Mouse (Mus musculus): ENCODE results near the gene Rtel1.

Rtel1 gene

DNA sequence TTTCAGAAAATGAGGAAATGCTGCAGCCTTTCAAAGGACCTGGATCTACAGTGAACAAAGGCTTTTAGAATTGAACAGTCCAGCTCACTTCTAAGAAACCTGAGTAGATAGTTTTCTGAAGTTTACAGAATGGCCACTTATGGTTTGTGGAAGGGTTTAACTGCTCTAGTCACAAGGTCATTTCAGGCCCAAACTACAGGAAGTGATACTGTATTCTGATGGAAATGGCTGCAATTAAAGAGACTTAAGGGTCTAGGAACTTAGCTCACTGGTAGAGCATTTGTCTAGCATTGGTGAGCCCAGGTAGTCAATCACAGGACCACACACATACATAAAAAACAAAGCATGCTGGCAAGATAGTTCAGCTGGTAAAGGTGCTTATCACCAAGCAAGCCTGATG, 13.0 kb downstream of the Rtel1 start:
- no peak for DNase-seq

DNA sequence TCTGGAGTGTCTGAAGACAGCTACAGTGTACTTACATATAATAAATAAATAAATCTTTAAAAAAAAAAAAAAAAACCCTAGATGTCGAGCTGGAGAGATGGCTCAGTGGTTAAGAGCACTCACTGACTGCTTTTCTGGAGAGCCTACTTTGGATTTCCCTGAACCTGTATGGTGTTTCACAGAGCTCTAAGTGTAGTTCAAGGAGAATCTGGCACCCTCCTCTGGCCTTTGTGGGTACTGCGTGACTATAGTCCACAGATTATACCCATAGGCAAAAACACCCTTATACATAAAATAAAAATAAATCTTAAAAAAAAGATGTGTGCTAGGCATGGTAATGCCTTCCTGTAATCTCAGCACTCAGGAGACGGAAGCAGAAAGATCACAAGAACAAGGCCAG, 14.5 kb downstream of the Rtel1 start:
- DNase-seq = peak; percentile 58 to 73

DNA sequence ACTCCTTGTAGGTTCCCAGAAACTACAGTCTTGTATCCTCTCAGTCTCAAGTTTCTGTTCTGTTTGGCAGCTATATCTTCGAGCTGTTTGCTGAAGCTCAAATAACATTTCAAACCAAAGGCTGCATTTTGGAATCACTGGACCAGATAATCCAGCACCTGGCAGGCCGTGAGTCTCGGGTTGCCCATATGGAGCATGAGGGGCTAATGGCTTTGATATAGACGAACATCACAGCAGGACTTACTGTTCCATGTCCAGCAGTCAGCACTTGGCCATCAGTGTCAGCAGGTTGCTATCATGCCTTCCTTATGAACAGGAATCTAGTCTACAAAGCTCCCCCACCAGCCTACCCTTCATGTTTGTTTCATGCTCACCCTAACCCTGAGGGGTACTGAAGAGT, 20.9 kb downstream of the Rtel1 start:
- DNase-seq = no peak

DNA sequence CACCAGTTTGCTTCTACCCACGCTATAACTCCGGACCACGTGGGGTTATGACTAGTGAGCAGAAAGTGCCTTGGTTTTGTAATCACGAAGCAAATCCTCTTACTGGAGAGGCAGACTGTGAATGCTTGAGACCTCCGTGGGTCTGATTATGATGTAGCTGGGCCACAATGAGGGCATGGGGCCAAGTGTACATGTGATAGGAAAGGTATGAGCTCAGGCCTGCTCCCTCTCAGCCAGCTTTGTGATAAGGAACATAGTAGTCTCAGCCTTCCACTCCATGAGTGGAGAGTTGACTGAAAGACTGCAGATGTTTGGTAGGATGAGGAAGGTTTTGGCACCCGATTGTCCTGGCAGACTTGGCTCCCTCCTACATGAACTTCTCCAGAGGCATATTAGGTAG, 23.2 kb downstream of the Rtel1 start:
- DNase-seq = no peak

DNA sequence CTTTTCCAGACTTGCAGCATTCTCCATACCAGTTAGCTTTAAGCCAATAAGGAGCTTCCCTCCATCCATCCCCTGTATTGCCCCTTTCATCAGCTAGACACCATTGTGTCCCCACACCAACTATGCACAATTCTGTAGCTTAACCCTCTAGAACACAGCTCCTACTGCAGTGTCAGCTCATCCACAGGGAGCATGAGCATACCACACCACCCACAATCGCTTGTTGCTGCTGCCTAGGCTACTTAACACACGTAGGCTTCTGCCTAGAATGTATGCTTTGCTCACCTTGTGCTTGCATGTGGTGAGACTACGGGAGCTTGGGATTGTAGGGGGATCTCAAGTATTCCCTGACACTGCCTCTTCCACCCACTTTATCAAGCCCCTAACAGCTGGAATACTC, 37.2 kb downstream of the Rtel1 start:
- no peak for DNase-seq

DNA sequence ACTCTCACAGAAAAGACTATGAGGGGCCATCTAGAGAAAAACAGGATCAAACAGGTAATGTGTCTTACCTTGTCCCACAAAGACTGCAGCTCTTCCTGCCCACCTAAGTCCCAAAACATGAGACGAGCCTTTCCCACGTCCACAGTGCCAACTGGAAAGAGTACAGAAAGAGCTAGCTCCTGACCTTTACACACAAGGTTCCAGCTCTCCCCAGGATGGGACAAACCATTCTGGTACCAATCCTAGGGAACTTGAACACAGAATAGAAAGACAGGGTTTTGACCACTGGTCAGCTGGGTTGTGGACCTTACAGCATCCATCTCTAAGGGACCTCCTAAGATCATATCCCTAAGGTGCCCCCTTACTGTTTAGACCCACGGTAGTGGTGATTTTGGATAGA, 44.4 kb downstream of the Rtel1 start:
- DNase-seq = no peak

DNA sequence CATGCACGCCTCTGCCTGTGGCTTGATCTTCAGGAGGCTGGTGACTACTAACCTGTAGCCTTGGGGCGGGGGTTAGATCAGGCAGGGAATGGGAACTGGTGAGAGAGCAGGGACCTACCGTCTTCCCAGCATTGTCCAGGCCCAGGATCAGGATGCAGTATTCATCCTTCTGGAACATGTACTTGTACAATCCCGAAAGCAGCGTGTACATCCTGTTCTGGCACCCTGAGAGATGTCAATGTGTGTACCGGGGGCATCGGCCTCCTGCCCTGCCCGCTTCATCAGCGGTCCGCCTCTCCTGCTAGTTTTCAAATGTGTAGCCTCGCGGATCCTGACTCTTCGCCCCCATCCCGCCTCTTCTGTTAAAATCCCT, 44.9 kb downstream of the Rtel1 start:
- no peak for DNase-seq

DNA sequence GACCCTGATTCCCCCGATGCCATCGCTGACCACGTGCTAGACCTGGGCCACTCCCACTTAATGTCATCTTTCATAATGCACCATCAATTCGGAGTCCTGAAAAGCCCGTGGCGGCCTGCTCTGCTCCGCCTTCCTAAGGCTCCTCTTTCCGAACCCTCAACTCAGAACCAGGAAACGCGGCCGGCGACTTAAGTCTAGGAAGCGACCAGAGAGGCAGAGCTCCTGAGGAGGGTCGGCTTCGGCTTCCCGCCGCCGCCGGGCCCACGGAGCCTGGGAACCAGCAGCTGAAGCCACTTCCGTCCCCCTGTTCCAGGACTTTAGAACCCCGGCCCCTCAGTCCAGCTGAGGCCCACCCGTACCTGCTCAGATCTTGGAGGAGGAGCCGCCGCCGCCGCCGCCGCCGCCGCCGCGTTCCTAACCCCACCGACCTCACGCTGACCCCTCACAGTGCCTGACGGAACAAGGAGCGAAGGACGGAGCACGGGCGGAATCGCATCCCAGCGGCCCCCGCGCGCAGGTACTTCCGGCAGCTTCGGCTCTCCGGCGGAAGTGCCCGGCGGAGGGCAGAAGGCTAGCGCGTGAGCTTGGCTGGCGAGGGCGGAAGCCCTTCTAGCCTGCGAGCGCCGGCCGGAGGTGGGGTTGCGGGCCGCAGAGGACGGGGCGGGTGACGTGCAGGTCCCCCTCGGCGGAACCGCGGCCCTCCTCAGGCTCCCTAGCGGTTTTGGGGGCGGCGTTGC, 45.5 kb downstream of the Rtel1 start, which contains the start of the genes Zgpat and Arfrp1:
Gene Zgpat (plus strand): TSS at position 69 of the 737 bp plus-strand sequence.
Gene Arfrp1 (minus strand): TSS at position 545 of the 737 bp plus-strand sequence.
- DNase-seq = peak; percentile 85 to 86

DNA sequence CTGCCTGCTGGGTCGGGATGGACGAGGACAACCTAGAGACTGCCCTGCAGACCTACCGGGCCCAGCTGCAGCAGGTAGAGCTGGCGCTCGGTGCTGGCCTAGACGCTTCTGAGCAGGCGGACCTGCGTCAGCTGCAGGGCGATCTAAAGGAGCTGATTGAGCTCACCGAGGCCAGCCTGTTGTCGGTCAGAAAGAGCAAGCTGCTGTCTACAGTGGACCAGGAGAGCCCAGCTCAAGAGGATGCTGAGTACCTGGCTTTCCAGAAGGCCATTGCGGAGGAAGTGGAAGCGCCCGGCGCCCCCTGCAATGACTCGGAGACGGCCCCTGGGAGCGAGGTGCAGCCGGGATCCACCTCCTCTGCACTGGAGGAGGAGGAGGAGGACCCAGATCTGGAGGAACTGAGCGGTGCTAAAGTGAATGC, 46.1 kb downstream of the Rtel1 start:
- peak; percentile 37 to 44 for DNase-seq

DNA sequence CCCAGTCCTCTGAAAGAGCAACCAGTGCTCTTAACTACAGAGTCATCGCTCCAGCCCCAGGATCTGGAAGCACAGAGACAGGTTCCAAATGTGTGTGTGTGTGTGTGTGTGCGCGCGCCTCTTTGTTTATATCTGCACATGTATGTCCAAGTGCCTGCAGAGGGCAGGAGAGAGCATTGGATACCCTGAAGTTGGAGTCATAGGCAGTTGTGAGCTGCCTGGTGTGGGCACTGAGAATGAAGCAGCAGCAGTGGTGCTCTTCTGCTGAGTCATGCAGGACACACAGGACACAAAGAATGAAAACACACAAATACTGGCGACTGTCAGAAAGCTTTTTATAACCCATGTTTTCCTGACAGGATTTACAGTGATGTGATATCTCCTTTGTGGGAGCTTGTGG, 50.5 kb downstream of the Rtel1 start:
- DNase-seq = no peak

DNA sequence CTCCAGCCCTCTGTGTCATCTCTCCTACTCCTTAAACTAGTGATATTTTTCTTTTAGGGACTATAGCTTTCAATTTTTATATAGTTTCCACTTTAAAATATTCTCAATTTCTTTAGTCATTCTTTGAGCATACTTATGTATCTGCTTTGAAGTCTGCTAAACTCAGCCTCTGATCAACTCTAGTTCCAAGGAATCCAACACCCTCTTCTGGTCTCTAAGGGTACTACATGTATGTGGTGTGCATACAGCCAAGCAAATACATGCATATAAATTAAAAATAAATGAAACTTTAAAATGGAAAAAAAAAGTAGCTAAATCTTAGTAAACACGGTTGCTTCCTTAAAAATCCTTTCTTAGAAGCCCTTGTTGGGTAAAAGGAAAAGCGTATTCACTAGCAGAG, 56.2 kb downstream of the Rtel1 start:
- no peak for DNase-seq

DNA sequence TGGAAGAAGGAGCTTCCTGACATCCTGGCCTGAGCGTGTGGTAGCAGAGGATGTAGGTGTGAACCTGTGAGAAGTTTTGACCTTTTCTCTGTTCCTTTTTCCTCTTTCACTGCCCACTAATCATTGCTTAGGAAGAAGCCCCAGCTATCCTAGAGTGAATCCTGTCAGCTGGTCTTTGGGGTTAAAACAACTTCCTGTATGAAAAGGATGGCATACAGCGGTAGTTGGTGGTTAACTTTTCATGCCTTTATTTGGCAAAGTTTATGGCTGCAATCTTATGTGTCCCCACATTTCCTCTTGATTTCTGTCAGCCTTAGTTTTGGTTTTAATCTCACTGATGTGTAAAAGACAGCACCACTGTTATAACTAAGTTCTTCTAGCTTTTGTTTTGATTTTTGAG, 57.7 kb downstream of the Rtel1 start:
- DNase-seq = no peak

DNA sequence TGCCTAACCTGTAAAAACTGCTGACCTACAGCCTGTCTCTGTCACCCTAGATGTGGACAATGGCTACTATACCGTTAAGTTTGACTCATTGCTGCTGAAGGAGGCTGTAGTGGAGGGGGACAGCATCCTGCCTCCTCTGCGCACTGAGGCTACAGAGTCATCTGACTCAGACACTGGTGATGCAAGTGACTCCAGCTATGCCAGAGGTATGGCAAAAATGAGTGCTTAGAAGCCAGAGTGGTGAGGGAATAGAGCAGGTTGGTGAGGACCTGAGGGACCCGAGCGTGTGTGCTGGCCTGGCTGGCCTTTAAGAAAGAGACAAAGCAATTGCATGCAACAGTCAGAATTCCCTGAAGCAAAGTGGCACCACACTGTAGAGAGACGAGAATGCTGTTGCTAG, 59.2 kb downstream of the Rtel1 start:
- no peak for DNase-seq

DNA sequence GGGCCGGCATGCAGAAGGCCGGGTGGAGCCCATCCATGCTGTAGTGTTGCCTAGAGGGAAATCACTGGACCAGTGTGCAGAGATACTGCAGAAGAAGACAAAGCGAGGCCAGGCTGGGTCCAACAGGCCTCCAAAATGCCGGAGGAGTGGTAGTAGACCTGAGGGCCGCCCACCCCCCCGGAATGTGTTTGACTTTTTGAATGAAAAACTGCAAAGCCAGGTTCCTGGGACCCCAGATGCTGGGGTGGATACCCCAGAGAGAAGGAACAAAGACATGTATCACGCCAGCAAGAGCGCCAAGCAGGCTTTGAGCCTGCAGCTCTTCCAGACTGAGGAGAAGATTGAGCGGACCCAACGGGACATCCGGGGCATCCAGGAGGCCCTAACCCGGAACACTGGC, 60.2 kb downstream of the Rtel1 start, which contains the start of gene Lime1:
Gene Lime1 (plus strand): TSS at position 301 of the 400 bp plus-strand sequence.
- DNase-seq = no peak

DNA sequence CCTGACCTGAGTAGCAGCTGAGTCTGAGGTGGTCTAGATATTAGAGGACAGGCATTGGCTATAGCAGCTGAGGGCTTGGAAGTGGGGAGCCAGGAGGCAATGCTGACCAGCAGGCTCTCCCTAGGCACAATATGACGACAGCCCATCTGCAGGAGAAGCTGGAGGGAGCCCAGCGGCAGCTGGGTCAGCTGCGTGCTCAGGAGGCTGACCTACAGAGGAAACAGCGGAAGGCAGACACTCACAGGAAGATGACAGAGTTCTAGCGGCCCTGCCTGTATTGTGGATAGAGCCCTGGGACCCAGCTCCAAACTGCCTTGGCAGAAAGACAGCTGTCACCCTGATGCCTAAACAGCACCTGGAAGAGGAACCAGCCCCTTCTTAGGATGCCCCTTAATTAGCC, 60.7 kb downstream of the Rtel1 start:
- DNase-seq = no peak

DNA sequence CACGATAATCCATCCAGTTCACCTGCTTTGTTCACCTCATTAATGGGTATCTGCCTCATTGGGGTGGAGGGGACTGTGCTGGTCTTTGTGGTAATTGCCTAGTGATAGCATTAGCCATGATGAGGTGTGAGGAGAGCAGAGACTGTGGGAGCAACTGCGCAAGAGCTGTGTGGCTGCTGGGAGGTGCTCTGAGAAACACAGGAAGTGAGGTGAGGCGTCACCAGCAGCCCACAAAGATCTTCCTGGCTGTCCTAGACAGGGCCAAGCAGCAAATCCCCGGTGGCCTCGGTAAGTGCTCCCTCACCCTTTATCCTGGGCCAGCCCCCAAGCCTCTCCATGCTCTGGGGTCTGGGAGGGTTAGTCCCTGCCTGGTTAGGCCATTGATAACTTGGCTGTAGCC, 61.6 kb downstream of the Rtel1 start:
- peak; percentile 41 to 46 for DNase-seq

DNA sequence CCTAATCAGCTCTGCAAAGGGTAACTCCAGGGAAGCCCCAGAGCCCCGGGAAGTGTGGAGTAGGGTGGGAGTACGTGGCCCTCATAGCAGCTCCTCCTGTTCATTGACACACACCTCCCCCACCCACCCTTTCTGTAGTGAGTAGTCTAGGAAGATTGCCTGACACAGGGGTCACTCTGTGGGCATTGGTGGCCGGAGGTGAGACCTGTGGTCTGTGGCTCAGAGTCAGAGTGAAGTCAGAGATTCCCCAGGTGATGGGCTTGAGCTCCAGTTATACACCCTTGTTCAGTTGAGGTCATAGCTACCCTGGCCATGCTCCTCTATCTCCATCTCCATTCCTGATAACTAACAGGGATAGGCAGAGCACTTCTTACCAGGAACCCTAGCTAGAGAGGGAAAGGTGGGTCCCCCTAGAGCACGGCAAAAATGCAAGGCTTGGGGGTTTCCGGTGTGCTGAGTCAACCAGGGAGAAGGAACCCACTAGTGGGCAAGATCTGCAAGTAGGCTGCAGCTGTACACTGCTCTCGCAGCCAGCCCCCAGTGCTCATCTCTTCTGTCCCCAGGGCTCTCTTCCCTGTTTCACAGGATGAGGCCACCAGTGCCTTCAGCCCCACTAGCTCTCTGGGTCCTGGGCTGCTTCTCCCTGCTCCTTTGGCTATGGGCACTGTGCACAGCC, 62.2 kb downstream of the Rtel1 start:
- no peak for DNase-seq

DNA sequence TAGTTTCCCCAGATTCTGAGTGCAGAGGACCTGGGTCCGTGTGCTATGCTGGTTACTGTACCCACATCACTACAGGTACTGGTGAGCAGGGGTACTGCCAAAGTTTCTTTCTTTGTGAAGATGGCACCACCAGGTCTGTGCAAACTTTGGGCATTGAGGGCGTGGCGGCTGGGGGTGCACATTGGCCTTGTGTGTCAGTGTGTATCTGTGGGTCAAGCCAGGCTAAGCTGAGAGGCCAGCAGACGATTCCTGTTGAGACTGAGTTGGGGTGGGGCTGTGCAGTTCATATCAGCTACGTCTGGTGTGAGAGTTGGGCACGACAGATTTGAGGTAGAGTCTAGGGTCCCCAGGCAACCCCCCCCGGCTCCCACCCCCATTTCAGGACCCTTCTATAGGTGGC, 64.9 kb downstream of the Rtel1 start:
- no peak for DNase-seq

DNA sequence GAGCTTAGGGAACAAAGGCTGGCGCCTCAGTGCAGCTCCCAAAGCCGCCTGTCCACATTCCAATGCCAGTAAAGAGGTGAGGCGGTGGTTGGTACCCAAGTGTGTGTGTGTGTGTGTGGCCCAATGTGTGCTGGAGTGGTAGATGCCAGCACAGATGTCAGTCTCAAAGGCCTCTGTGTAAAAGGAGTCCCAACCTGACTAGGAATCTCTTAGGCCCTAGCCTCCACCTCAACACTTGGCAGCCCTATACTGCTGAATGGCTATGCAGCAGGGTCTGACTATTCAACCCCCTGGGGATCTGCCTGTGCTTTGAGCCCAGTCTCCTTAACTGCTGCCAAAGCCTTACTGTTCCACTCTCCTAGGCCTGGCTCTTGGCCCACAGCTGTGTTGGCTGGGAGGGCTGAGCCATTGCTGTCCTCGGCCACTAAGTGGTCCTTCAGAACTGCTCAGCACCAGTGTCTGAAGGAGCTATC, 65.4 kb downstream of the Rtel1 start:
- DNase-seq = no peak

DNA sequence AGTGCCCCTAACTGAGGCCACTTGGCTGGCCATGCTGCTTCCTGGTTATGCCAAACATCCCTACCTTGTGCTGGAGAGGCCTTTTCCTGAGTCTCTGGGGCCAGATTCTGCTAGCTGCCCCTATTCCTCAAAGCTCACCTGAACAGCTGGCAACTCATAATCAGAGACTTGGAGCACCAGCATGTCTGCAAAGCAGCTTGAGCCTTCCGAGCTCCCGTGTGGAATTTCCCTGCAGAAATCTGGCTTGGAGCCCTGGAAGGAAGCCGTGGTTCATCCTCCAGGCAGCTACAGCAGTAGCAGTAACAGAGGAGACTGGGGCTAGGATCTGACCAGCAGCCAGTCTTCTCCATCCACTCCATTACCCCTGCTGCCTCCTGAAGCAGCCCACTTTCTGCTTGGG, 66.3 kb downstream of the Rtel1 start:
- DNase-seq = no peak

DNA sequence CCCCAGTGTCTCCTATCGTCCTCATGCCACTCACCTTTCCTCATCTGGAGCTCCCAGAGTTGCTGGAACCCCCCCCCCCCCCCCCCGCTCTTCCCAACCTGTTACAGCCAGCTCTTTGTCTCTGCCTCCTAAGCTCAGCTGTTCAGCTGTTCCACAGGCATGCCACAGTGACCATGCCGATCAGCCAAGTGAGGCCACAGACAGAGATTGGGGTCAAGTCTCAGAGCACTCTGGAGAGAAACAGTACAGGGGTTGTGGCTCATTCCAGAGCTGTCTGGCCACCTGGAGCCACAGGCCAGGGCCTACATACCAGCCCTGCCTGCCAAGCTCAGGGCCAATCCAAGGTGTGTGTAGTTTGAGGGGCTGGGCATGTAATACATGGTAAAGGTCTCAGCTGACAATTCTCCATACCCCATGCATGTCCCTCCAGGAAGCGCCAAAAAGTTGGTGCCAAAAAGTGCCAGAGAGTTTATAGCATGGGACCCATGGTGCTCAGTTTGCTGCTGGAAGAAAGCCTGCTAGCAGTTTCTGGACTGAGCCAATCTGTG, 67.2 kb downstream of the Rtel1 start:
- DNase-seq = no peak

DNA sequence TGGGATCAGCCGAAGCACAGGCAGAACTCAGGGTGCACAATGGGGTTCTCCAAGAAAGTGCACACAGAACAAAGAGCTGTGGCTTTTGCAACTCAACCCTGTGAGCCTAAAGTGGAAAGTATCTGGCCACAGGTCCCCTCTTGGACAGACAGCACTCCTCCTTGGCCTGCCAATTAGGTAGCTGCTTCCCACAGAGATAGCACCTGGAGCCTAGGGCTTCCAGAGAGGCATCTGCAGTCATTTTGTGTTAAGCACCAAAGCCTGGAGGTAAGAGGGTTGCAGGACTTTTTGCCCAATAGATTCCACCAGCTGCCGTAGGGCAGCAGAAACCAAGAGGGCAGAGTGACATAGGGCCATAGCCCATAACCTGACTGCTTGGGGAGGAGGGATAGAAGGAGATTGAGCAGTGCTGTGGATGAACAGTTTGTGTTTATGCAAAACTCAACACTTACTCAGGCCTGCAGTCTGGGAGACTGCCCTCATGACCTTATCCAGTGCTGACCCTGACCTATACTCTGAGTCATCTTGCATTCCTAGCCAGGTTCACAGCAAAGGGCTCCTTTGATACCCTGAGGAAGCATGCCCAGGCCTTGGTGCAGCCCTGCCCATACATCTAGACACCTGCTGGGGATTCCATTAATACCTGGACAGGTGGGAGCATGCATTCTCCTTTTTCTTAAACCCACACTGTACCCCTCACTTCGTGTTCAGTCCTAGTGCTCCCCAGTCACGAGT, 70.8 kb downstream of the Rtel1 start:
- no peak for DNase-seq

DNA sequence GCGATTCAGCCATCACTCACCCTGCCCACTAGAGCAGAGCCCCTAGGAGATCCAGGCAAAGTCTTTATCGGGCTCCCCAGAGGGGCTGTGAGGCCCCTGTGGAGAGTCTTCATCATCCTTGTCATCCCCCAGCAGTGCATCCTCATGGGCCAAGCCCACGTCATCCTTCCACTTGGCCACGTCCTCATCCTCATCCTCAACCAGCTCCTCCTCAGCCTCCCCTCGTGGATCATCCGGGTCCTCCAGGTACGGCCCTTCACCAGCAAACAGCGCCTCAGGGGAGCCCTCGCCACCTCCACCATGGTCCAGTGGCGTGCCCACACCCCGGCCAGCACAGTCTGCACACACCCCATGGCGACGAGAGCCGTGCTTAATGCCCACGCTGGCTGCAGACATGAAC, 71.5 kb downstream of the Rtel1 start:
- no peak for DNase-seq
